Comparison of ENCODE assay signal across 8 mouse cellular contexts in genomic region chr8:106403246-106403933, GRCm38 (mm10). TPM values are rescaled to one million over a fixed set of nuclear protein-coding genes. Genes with fewer than 3 reads are reported as not detected.
DNase-seq lines count a peak whose midpoint lies in the region; ATAC-seq and TF ChIP-seq lines count a peak whose summit lies in the region.

No protein-coding gene starts in this region.

- TF ChIP-seq RAD21 in CH12.LX (IDR thresholded peaks at IDR 0.05; ENCODE audit: low read depth, low read length), result peak; percentile 87

- dilution Hi-C loops in CH12.LX (cut with MboI; ENCODE audit: extremely low pct_ligation_motif_present, extremely low pct_unique_long_range_greater_than_20kb, low sequenced_read_pairs), result no loop called here

- peak; percentile 38 to 89; a peak in 3 of 4 replicates for TF ChIP-seq CTCF in CH12.LX (conservative IDR thresholded peaks at IDR 0.05 in 1 of 2, IDR thresholded peaks at IDR 0.05 in 1 of 2; ENCODE audit: low read depth in 2 of 2, low read length in 2 of 2)

- no peaks in the 10 kb centered on the region for H3K9me3 ChIP-seq in CH12.LX (replicated peaks; ENCODE audit: low read length)
- H3K9me3 ChIP-seq in kidney, embryonic 15.5 days (replicated peaks), result no peaks in the 10 kb centered on the region
- no peaks in the 10 kb centered on the region for H3K9me3 ChIP-seq in limb, embryonic 14.5 days (ENCODE audit: control insufficient read depth, low read length)

- H3K4me1 ChIP-seq in CH12.LX (ENCODE audit: control insufficient read depth in 1 of 2, insufficient read depth in 2 of 2), result no peaks in the 10 kb centered on the region
- peaks cover 43% of the 10 kb centered on the region for H3K4me1 ChIP-seq in kidney, embryonic 15.5 days
- peaks cover 10% of the 10 kb centered on the region; the same call in 1 of the 2 replicates for H3K4me1 ChIP-seq in limb, embryonic 14.5 days (ENCODE audit: control insufficient read depth, insufficient read depth, low read length)

- in situ Hi-C loops in CH12.LX (cut with MboI; ENCODE audit: low pct_ligation_motif_present, low pct_unique_long_range_greater_than_20kb, low sequenced_read_pairs), result loop anchor here (10.0 kb wide), 1 partner anchor 259 kb away; no protein-coding TSS in a partner anchor

- no peak overlapping the region for H3K4me2 ChIP-seq in CH12.LX (ENCODE audit: insufficient read depth, low read depth, poor library complexity, severe bottlenecking)
- no peak overlapping the region for H3K4me2 ChIP-seq in kidney, embryonic 15.5 days
- no peak overlapping the region for H3K4me2 ChIP-seq in limb, embryonic 14.5 days (replicated peaks; ENCODE audit: low read depth, low read length, severe bottlenecking)

- H3K36me3 ChIP-seq in CH12.LX (replicated peaks in 1 of 2; ENCODE audit: control insufficient read depth in 1 of 2, insufficient read depth in 1 of 2, low read length in 1 of 2), result no peaks in the 10 kb centered on the region
- H3K36me3 ChIP-seq in kidney, embryonic 15.5 days, result no peaks in the 10 kb centered on the region
- no peaks in the 10 kb centered on the region for H3K36me3 ChIP-seq in limb, embryonic 14.5 days (ENCODE audit: control insufficient read depth, insufficient read depth, low read length)

- H3K79me2 ChIP-seq in CH12.LX (replicated peaks; ENCODE audit: control insufficient read depth, extremely low read depth, insufficient read depth, poor library complexity, severe bottlenecking), result no peaks in the 10 kb centered on the region

- no peak for TF ChIP-seq EP300 in CH12.LX (IDR thresholded peaks at IDR 0.05; ENCODE audit: low read length)

- H3K27me3 ChIP-seq in CH12.LX (replicated peaks), result peaks cover 2% of the 10 kb centered on the region
- H3K27me3 ChIP-seq in kidney, embryonic 15.5 days, result no peaks in the 10 kb centered on the region
- no peaks in the 10 kb centered on the region for H3K27me3 ChIP-seq in limb, embryonic 14.5 days (ENCODE audit: control insufficient read depth, insufficient read depth, low read length)

- TF ChIP-seq POLR2A in CH12.LX (IDR thresholded peaks at IDR 0.05; ENCODE audit: low read depth, low read length), result no peak
- TF ChIP-seq POLR2A in limb, embryonic 14.5 days (IDR thresholded peaks at IDR 0.05; ENCODE audit: borderline replicate concordance, extremely low read depth, insufficient read depth, insufficient read length), result no peak

- DNase-seq in CH12.LX (ENCODE audit: extremely low read depth) (peak; percentile 62), ZHBTc4 (ENCODE audit: low read depth, low spot score) (peak; percentile 70)
- DNase-seq in cerebellum, postnatal 36 days, result peak; percentile 78 to 80
- peak; percentile 60 for DNase-seq in gastrocnemius, postnatal 14 days
- DNase-seq in limb, embryonic 14.5 days (ENCODE audit: low spot score), result peak; percentile 26
- peak; percentile 34 for DNase-seq in retina, postnatal 7 days (ENCODE audit: low read depth, low spot score)

- ATAC-seq in kidney, embryonic 15.5 days (replicated peaks; ENCODE audit: low FRiP score), result peak; percentile 66; the same call in 1 of the 2 replicates
- no peak for ATAC-seq in limb, embryonic 14.5 days (ENCODE audit: low FRiP score, low read depth)
- no peak for ATAC-seq in monocyte, adult 5-6 weeks (replicated peaks; ENCODE audit: insufficient number of reproducible peaks, low FRiP score, low TSS enrichment, poor library complexity, severe bottlenecking)

- 30% methylated on average over 12 of the region's 12 CpGs for WGBS in kidney, embryonic 15.5 days
- WGBS in limb, embryonic 14.5 days, result 32% methylated on average over 12 of the region's 12 CpGs

- H3K4me3 ChIP-seq in CH12.LX (replicated peaks in 1 of 3; ENCODE audit: low read depth in 2 of 3, low read length in 2 of 3, poor library complexity in 1 of 3), result no peak overlapping the region
- H3K4me3 ChIP-seq in kidney, embryonic 15.5 days (replicated peaks), result no peak overlapping the region
- no peak overlapping the region for H3K4me3 ChIP-seq in limb, embryonic 14.5 days (replicated peaks; ENCODE audit: low read length)

- no peak overlapping the region for H3K9ac ChIP-seq in CH12.LX (ENCODE audit: insufficient read depth, low read depth)
- H3K9ac ChIP-seq in kidney, embryonic 15.5 days, result no peak overlapping the region
- H3K9ac ChIP-seq in limb, embryonic 14.5 days (ENCODE audit: low read depth, low read length, severe bottlenecking), result no peak overlapping the region

- no peak overlapping the region for H3K27ac ChIP-seq in CH12.LX (ENCODE audit: insufficient read depth, low read depth)
- no peak overlapping the region for H3K27ac ChIP-seq in kidney, embryonic 15.5 days
- no peak overlapping the region for H3K27ac ChIP-seq in limb, embryonic 14.5 days (replicated peaks; ENCODE audit: low read depth, low read length)

- intact Hi-C loops in gastrocnemius, postnatal 14 days (cut with DNase I; ENCODE audit: low total_unique reads), result loop anchor here (10.0 kb wide), 2 partner anchors 69 to 149 kb away; partner anchors contain the start of gene Smpd3

TF ChIP-seq in CH12.LX, 34 proteins besides CTCF, POLR2A, EP300 and RAD21:
- TF ChIP-seq MXI1 (IDR thresholded peaks at IDR 0.05; ENCODE audit: low read depth, low read length) (no peak), ZC3H11A (IDR thresholded peaks at IDR 0.05; ENCODE audit: low read depth, low read length) (peak; percentile 22; the same call in 1 of the 2 replicates), SMC3 (IDR thresholded peaks at IDR 0.05; ENCODE audit: low read depth, low read length) (peak; percentile 77)

RNA-seq across cellular contexts. Expression of gene Zfp90, which starts 11.7 kb away (rescaled TPM):
- total RNA-seq in CH12.LX (2012; rRNA removed), result 1.6 and 1.8 TPM in 2 replicates
- 3.5 and 4.1 TPM in 2 replicates for total RNA-seq in CH12.LX (2014; rRNA removed)
- 2.8 and 3.0 TPM in 2 replicates for polyA plus RNA-seq in CH12.LX (2012; ENCODE audit: insufficient read length, low read depth)
- total RNA-seq in gastrocnemius, postnatal 14 days (2021), result 1 to 10 TPM; 2.4 to 2.9 TPM
- polyA plus RNA-seq in kidney, embryonic 15.5 days (2015; fragmentation: Nextera tagmentation; extraction: Ambion mirVana), result 16.9 and 20.8 TPM in 2 replicates
- 15.2 and 19.7 TPM in 2 replicates for polyA plus RNA-seq in limb, embryonic 14.5 days (2012; rRNA removed)
- 20.6 and 26.5 TPM in 2 replicates for polyA plus RNA-seq in limb, embryonic 14.5 days (2014; fragmentation: Nextera tagmentation; extraction: Ambion mirVana)
- total RNA-seq in monocyte, adult 5-6 weeks (2017), result 8.2 to 12.2 TPM (median 11.8 TPM) in 3 replicates

Comparison
In these comparisons a context has a peak if more than half of its experiments do, and no peak if none do; other contexts are left out.
1. DNase-seq: peak in every context shown above with its lines; median percentile 79 in cerebellum, postnatal 36 days; 70 in ZHBTc4; 62 in CH12.LX; 60 in gastrocnemius, postnatal 14 days; 34 in retina, postnatal 7 days; 26 in limb, embryonic 14.5 days.